Mouse (Mus musculus) liver, adult 2 months (tissue): ENCODE measurements around the gene Cacna1i. TPM values are rescaled to one million over a fixed set of nuclear protein-coding genes. Genes with fewer than 3 reads are reported as not detected.

Experiments used
- DNase-seq: peaks from one replicate; pipeline ENCODE4 v3.0.0-alpha.2; 2011; ENCODE audit warnings: low read depth, low spot score; ENCODE audit errors: extremely low read depth
- H3K27ac ChIP-seq: fragments of 200-500 bp; replicated peaks from 2 replicates; pipeline ENCODE4 v1.5.1; 2012; ENCODE audit warnings: low read depth, mild to moderate bottlenecking, control low read depth, inconsistent platforms, low read length; ENCODE audit not compliant: insufficient read depth
- H3K27me3 ChIP-seq: fragments of 200-500 bp; 2 replicates; pipeline ENCODE4 v1.6.1; 2012; ENCODE audit warnings: mild to moderate bottlenecking, moderate library complexity, low read length, inconsistent platforms; ENCODE audit not compliant: control insufficient read depth, insufficient read depth
- H3K36me3 ChIP-seq: fragments of 200-500 bp; 2 replicates; pipeline ENCODE4 v1.6.1; 2012; ENCODE audit warnings: low read length, inconsistent platforms; ENCODE audit not compliant: control insufficient read depth, insufficient read depth
- H3K4me1 ChIP-seq: fragments of 200-500 bp; 2 replicates; pipeline ENCODE4 v1.6.1; 2011; ENCODE audit warnings: low read length; ENCODE audit not compliant: control insufficient read depth, insufficient read depth
- H3K4me3 ChIP-seq: fragments of 200-500 bp; 2 replicates; pipeline ENCODE4 v1.5.1; 2011; ENCODE audit warnings: low read depth, mild to moderate bottlenecking, control low read depth, low read length, moderate library complexity; ENCODE audit not compliant: insufficient read depth
- H3K79me2 ChIP-seq: fragments of 200-500 bp; 2 replicates; pipeline ENCODE4 v1.6.1; 2012; ENCODE audit warnings: inconsistent platforms, mild to moderate bottlenecking, low read length, moderate library complexity; ENCODE audit not compliant: control insufficient read depth, insufficient read depth
- H3K9ac ChIP-seq: fragments of 200-500 bp; 2 replicates; pipeline ENCODE4 v1.6.1; 2012; ENCODE audit warnings: low read depth, mild to moderate bottlenecking, control low read depth, inconsistent platforms, low read length
- CTCF ChIP-seq: fragments of 200-500 bp; IDR thresholded peaks from 2 replicates; pipeline ENCODE4 v1.5.1; 2011; ENCODE audit warnings: low read depth, low read length, control low read depth
- POLR2A ChIP-seq: fragments of 200-500 bp; IDR thresholded peaks from 2 replicates; pipeline ENCODE4 v1.6.1; 2011; ENCODE audit warnings: low read length, control low read depth; ENCODE audit not compliant: insufficient read depth; ENCODE audit errors: extremely low read depth
- WGBS: fragments of 180-500 bp; shearing (Covaris S2); methylation state at CpG from one replicate; pipeline ENCODE4 v1.1.7; 2018; 5-methylcytosine and 5-hydroxymethylcytosine counted together
- polyA plus RNA-seq: library from polyadenylated mRNA; depleted of rRNA; stranded (reverse); fragments of >200 nt; gene quantifications from 2 replicates; pipeline ENCODE4 v1.2.3, GENCODE M21; 2012; rRNA removed
- total RNA-seq: library from RNA; depleted of rRNA; stranded (reverse); fragments of >200 nt; gene quantifications from 2 replicates; pipeline ENCODE4 v1.2.3, GENCODE M21; 2014; rRNA removed

The Cacna1i gene
- total RNA-seq, result under 0.01 and 0.13 TPM in 2 replicates
- 0.02 and 0.09 TPM in 2 replicates for polyA plus RNA-seq

- Histone ChIP-seq H3K4me1 (no peaks in the 10 kb centered on the region), H3K9ac (no peak within 1 kb of the TSS), H3K79me2 (no peaks in the 10 kb centered on the region), H3K27ac (no peak within 1 kb of the TSS), H3K36me3 (no peaks in the 10 kb centered on the region), H3K4me3 (no peak within 1 kb of the TSS), H3K27me3 (peaks cover 9% of the 10 kb centered on the region; the same call in 1 of the 2 replicates)
- DNase-seq, result no peak
- WGBS, result 4% methylated on average over 49 of the region's 50 CpGs
- TF ChIP-seq POLR2A (no peak), CTCF (no peak)
These were observed at the start of gene Cacna1i for GRCm38 (mm10) chr15:80286851-80287415. Cacna1i (plus strand) TSS chr15:80287238.

- H3K9ac ChIP-seq, result no peak overlapping the region; the same call in 1 of the 2 replicates
- TF ChIP-seq CTCF (no peak), POLR2A (no peak)
- WGBS, result 96% methylated on average over 12 of the region's 12 CpGs
- no peak for DNase-seq
- peak overlapping the region; percentile 96 for H3K27ac ChIP-seq
- peaks cover 29% of the 10 kb centered on the region for H3K4me1 ChIP-seq
- no peaks in the 10 kb centered on the region for H3K79me2 ChIP-seq
- peaks cover 42% of the 10 kb centered on the region for H3K36me3 ChIP-seq
- no peaks in the 10 kb centered on the region for H3K27me3 ChIP-seq
- H3K4me3 ChIP-seq, result no peak overlapping the region
These were observed 38.9 kb upstream of the Cacna1i start for GRCm38 (mm10) chr15:80248135-80248534.

- Histone ChIP-seq H3K9ac (no peak overlapping the region), H3K27me3 (no peaks in the 10 kb centered on the region), H3K36me3 (peaks cover 42% of the 10 kb centered on the region), H3K79me2 (no peaks in the 10 kb centered on the region), H3K4me3 (no peak overlapping the region), H3K27ac (peak overlapping the region; percentile 96), H3K4me1 (peaks cover 30% of the 10 kb centered on the region)
- peak; percentile 89 for DNase-seq
- WGBS, result 46% methylated on average over 1 of the region's 1 CpGs
- TF ChIP-seq CTCF (no peak), POLR2A (no peak)
These were observed 38.4 kb upstream of the Cacna1i start for GRCm38 (mm10) chr15:80248596-80248995.

GRCm38 (mm10) chr15:80249672-80250071, 37.4 kb upstream of the Cacna1i start:
- Histone ChIP-seq H3K27me3 (no peaks in the 10 kb centered on the region), H3K36me3 (peaks cover 36% of the 10 kb centered on the region), H3K27ac (peak overlapping the region; percentile 93), H3K9ac (0 out of 2 replicates have a peak overlapping the region, but pooled peaks have one; percentile 2), H3K4me3 (no peak overlapping the region), H3K79me2 (no peaks in the 10 kb centered on the region), H3K4me1 (peaks cover 34% of the 10 kb centered on the region)
- WGBS, result 28% methylated on average over 10 of the region's 10 CpGs
- TF ChIP-seq CTCF (no peak), POLR2A (no peak)
- peak; percentile 76 for DNase-seq

GRCm38 (mm10) chr15:80250586-80250985, 36.5 kb upstream of the Cacna1i start:
- WGBS, result 8% methylated on average over 6 of the region's 6 CpGs
- Histone ChIP-seq H3K4me1 (peaks cover 34% of the 10 kb centered on the region), H3K27me3 (no peaks in the 10 kb centered on the region), H3K27ac (peak overlapping the region; percentile 93), H3K9ac (peak overlapping the region; percentile 58), H3K4me3 (no peak overlapping the region), H3K36me3 (peaks cover 31% of the 10 kb centered on the region), H3K79me2 (peaks cover 3% of the 10 kb centered on the region; the same call in 1 of the 2 replicates)
- TF ChIP-seq POLR2A (no peak), CTCF (no peak)
- DNase-seq, result peak; percentile 85

GRCm38 (mm10) chr15:80253530-80253929, 33.5 kb upstream of the Cacna1i start:
- no peaks in the 10 kb centered on the region for H3K27me3 ChIP-seq
- H3K27ac ChIP-seq, result peak overlapping the region; percentile 98
- H3K9ac ChIP-seq, result no peak overlapping the region
- no peak for DNase-seq
- TF ChIP-seq POLR2A, result no peak
- TF ChIP-seq CTCF, result no peak
- no peak overlapping the region for H3K4me3 ChIP-seq
- WGBS, result 58% methylated on average over 2 of the region's 2 CpGs
- H3K79me2 ChIP-seq, result peaks cover 12% of the 10 kb centered on the region; the same call in 1 of the 2 replicates
- peaks cover 28% of the 10 kb centered on the region for H3K36me3 ChIP-seq
- peaks cover 37% of the 10 kb centered on the region for H3K4me1 ChIP-seq
